Mouse (Mus musculus) hindbrain, embryonic 15.5 days (tissue): ENCODE results near the gene Rnf128. TPM values are rescaled to one million over a fixed set of nuclear protein-coding genes. Genes with fewer than 3 reads are reported as not detected.

ENCODE experiments used
- polyA plus RNA-seq: library from polyadenylated mRNA; unstranded; fragments of >200 nt; fragmentation: Nextera tagmentation; extraction: Ambion mirVana; gene quantifications from 2 replicates; pipeline ENCODE4 v1.2.1, GENCODE M21; 2015

The Rnf128 gene
- polyA plus RNA-seq, 1 experiment from 2014 or later, result 4.9 TPM

Other genes starting within 250 kb of the Rnf128 start
- gene Trap1a, start 229.6 kb upstream of the Rnf128 start, polyA plus RNA-seq, result not detected in 2 replicates
- gene D330045A20Rik, start 82.9 kb upstream of the Rnf128 start, polyA plus RNA-seq, result 1.1 and 1.3 TPM in 2 replicates
- gene Tbc1d8b, start 121.7 kb downstream of the Rnf128 start, polyA plus RNA-seq, result 0.44 and 0.76 TPM in 2 replicates
- not detected in 2 replicates for gene Gm15013, start 151.2 kb downstream of the Rnf128 start, polyA plus RNA-seq
- gene Ripply1, start 219.0 kb downstream of the Rnf128 start, polyA plus RNA-seq, result 0.34 TPM in 1 of 2 replicates, not detected in the other
- 1.5 and 1.9 TPM in 2 replicates for gene Cldn2, start 237.5 kb downstream of the Rnf128 start, polyA plus RNA-seq